Mouse (Mus musculus) ES-Bruce4 (cell line): ENCODE results near the gene Bcl2.

ENCODE experiments used
- CTCF ChIP-seq: IDR thresholded peaks from one replicate; pipeline ENCODE4 v1.8.1; 2011; ENCODE audit warnings: low read depth, low read length
- EP300 ChIP-seq: IDR thresholded peaks from 2 replicates; pipeline ENCODE4 v1.6.1; 2011; ENCODE audit warnings: low read depth, low read length; ENCODE audit not compliant: insufficient read depth
- POLR2A ChIP-seq: IDR thresholded peaks from one replicate; pipeline ENCODE4 v1.8.1; 2011; ENCODE audit warnings: low read length; ENCODE audit not compliant: insufficient read depth

DNA sequence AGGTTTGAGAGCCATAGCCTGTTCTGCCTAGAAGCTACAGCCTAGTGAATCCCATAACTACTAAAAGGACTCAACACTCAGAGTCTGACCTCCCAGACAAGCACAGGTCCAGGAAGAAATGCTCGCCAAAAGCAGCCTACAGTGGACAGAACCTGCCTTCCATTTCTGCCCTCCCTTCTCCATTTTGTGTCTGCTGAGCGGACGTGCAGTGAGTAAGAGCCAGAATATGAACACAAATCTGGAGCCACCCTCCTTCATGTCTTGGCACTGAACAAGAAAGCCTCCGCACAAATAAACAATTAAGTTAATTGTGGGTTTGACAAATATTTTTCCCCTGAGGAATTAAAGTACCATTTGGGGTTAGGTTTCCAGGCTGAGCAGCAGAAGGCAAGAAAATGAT lies 148.8 kb downstream of the Bcl2 start:
- TF ChIP-seq CTCF: no peak
- TF ChIP-seq EP300: no peak
- no peak for TF ChIP-seq POLR2A
